Mouse (Mus musculus) heart, postnatal 0 days (tissue): ENCODE data around the gene Pam16. TPM values are rescaled to one million over a fixed set of nuclear protein-coding genes. Genes with fewer than 3 reads are reported as not detected.

Experiments
- ATAC-seq: fragments of 200-750 bp; cut with Nextera tagmentation; 2 replicates; pipeline ENCODE4 v1.8.0; 2017; ENCODE audit warnings: low read depth, moderate number of reproducible peaks, moderate library complexity; ENCODE audit not compliant: insufficient read depth
- DNase-seq: peaks from one replicate; pipeline ENCODE4 v3.0.0-alpha.2; 2016; ENCODE audit warnings: low spot score
- H3K27ac ChIP-seq: fragments of 300-500 bp; sonication (generic); 2 replicates; pipeline ENCODE4 v1.5.1; 2014; ENCODE audit warnings: low read depth, mild to moderate bottlenecking
- H3K27me3 ChIP-seq: fragments of 300-500 bp; sonication (generic); 2 replicates; pipeline ENCODE4 v1.6.1; 2014; ENCODE audit warnings: low read length, mixed read lengths; ENCODE audit not compliant: control insufficient read depth, insufficient read depth
- H3K36me3 ChIP-seq: fragments of 300-500 bp; sonication (generic); replicated peaks from 2 replicates; pipeline ENCODE4 v1.6.1; 2014; ENCODE audit warnings: low read length, mixed read lengths; ENCODE audit not compliant: control insufficient read depth, insufficient read depth
- H3K4me1 ChIP-seq: fragments of 300-500 bp; sonication (generic); 2 replicates; pipeline ENCODE4 v1.6.1; 2014; ENCODE audit warnings: antibody characterized with exemption; ENCODE audit not compliant: control insufficient read depth, insufficient read depth
- H3K4me2 ChIP-seq: fragments of 300-500 bp; sonication (generic); 2 replicates; pipeline ENCODE4 v1.6.1; 2014; ENCODE audit warnings: low read depth, mild to moderate bottlenecking, low read length, moderate library complexity
- H3K4me3 ChIP-seq: fragments of 300-500 bp; sonication (generic); 2 replicates; pipeline ENCODE4 v1.5.1; 2014; ENCODE audit warnings: low read depth, low read length
- H3K9ac ChIP-seq: fragments of 300-500 bp; sonication (generic); replicated peaks from 2 replicates; pipeline ENCODE4 v1.6.1; 2014; ENCODE audit warnings: low read depth, low read length, mixed read lengths
- H3K9me3 ChIP-seq: fragments of 300-500 bp; sonication (generic); replicated peaks from 2 replicates; pipeline ENCODE4 v1.6.1; 2016; ENCODE audit warnings: low read length; ENCODE audit not compliant: control insufficient read depth
- CTCF ChIP-seq: IDR thresholded peaks from 2 replicates; pipeline ENCODE4 v1.5.1; 2016; ENCODE audit warnings: antibody characterized with exemption, control low read depth, low read depth
- EP300 ChIP-seq: IDR thresholded peaks from 2 replicates; pipeline ENCODE4 v1.6.1; 2016; ENCODE audit warnings: antibody characterized with exemption, low read depth
- WGBS: fragments of 180-500 bp; shearing (Covaris S2); extraction: QIAGEN DNeasy Blood & Tissue Kit; methylation state at CpG from one replicate; pipeline ENCODE4 v1.1.7; 2014; 5-methylcytosine and 5-hydroxymethylcytosine counted together
- polyA plus RNA-seq: library from polyadenylated mRNA; unstranded; fragments of >200 nt; fragmentation: Nextera tagmentation; extraction: Ambion mirVana; gene quantifications from 2 replicates; pipeline ENCODE4 v1.2.1, GENCODE M21; 2015
- total RNA-seq: library from RNA; depleted of rRNA; stranded (reverse); fragments of >200 nt; gene quantifications from 2 replicates; pipeline ENCODE4 v1.2.3, GENCODE M21; 2014; ENCODE audit warnings: low replicate concordance

Gene Pam16
- total and polyA plus RNA-seq, 2 experiments from 2014 or later, result 74.9 to 172 TPM

- peaks cover 34% of the 10 kb centered on the region for H3K36me3 ChIP-seq
- WGBS, result 90% methylated on average over 2 of the region's 2 CpGs
Measured at GRCm38 (mm10) chr16:4663806-4664205, 39.0 kb upstream of the Pam16 start.

GRCm38 (mm10) chr16:4661605-4662004 is 36.8 kb upstream of the Pam16 start:
- 79% methylated on average over 2 of the region's 2 CpGs for WGBS
- Histone ChIP-seq H3K27ac (no peak overlapping the region), H3K4me2 (no peak overlapping the region), H3K4me3 (no peak overlapping the region), H3K36me3 (peaks cover 24% of the 10 kb centered on the region), H3K4me1 (peaks cover 4% of the 10 kb centered on the region), H3K9me3 (no peaks in the 10 kb centered on the region), H3K9ac (no peak overlapping the region), H3K27me3 (no peaks in the 10 kb centered on the region)
- TF ChIP-seq EP300 (no peak), CTCF (no peak)
- ATAC-seq, result no peak
- DNase-seq, result no peak

More at GRCm38 (mm10) chr16:4663806-4664205, 39.0 kb upstream of the Pam16 start:
- TF ChIP-seq EP300 (no peak), CTCF (no peak)
- Histone ChIP-seq H3K9ac (no peak overlapping the region), H3K4me3 (no peak overlapping the region), H3K4me2 (no peak overlapping the region), H3K27ac (no peak overlapping the region), H3K4me1 (no peaks in the 10 kb centered on the region; the same call in 1 of the 2 replicates), H3K9me3 (no peaks in the 10 kb centered on the region), H3K27me3 (no peaks in the 10 kb centered on the region)
- no peak for DNase-seq
- no peak for ATAC-seq

- no peak overlapping the region for H3K4me2 ChIP-seq
- WGBS, result 49% methylated on average over 2 of the region's 2 CpGs
- TF ChIP-seq CTCF (no peak), EP300 (no peak)
- no peaks in the 10 kb centered on the region for H3K27me3 ChIP-seq
- no peaks in the 10 kb centered on the region for H3K9me3 ChIP-seq
- 0 out of 2 replicates have a peak overlapping the region, but pooled peaks have one; percentile 36 for H3K27ac ChIP-seq
- ATAC-seq, result no peak
- 0 out of 2 replicates have a peak overlapping the region, but pooled peaks have one; percentile 35 for H3K9ac ChIP-seq
- no peak for DNase-seq
- H3K36me3 ChIP-seq, result peaks cover 29% of the 10 kb centered on the region
- no peak overlapping the region for H3K4me3 ChIP-seq
- peaks cover 23% of the 10 kb centered on the region for H3K4me1 ChIP-seq
Measured at GRCm38 (mm10) chr16:4659326-4659725, 34.5 kb upstream of the Pam16 start.

- DNase-seq, result no peak
- peak overlapping the region; percentile 35; the same call in 1 of the 2 replicates for H3K9ac ChIP-seq
Measured at GRCm38 (mm10) chr16:4658781-4659245, 34.0 kb upstream of the Pam16 start.

GRCm38 (mm10) chr16:4656571-4657081 is 31.8 kb upstream of the Pam16 start:
- H3K9me3 ChIP-seq, result no peaks in the 10 kb centered on the region
- no peak for ATAC-seq
- H3K4me2 ChIP-seq, result no peak overlapping the region
- H3K36me3 ChIP-seq, result peaks cover 24% of the 10 kb centered on the region
- H3K27ac ChIP-seq, result peak overlapping the region; percentile 76
- peak overlapping the region; percentile 38; the same call in 1 of the 2 replicates for H3K9ac ChIP-seq
- peaks cover 40% of the 10 kb centered on the region for H3K4me1 ChIP-seq
- no peaks in the 10 kb centered on the region for H3K27me3 ChIP-seq
- no peak for DNase-seq
- TF ChIP-seq CTCF (no peak), EP300 (no peak)
- H3K4me3 ChIP-seq, result no peak overlapping the region
- 44% methylated on average over 9 of the region's 9 CpGs for WGBS

More at GRCm38 (mm10) chr16:4658781-4659245, 34.0 kb upstream of the Pam16 start:
- no peak for TF ChIP-seq EP300
- TF ChIP-seq CTCF, result no peak
- Histone ChIP-seq H3K4me1 (peaks cover 23% of the 10 kb centered on the region), H3K27ac (0 out of 2 replicates have a peak overlapping the region, but pooled peaks have one; percentile 36), H3K27me3 (no peaks in the 10 kb centered on the region), H3K9me3 (no peaks in the 10 kb centered on the region), H3K4me2 (no peak overlapping the region), H3K36me3 (peaks cover 23% of the 10 kb centered on the region), H3K4me3 (no peak overlapping the region)
- 0 out of 2 replicates have a peak, but pooled peaks have one; percentile 5 for ATAC-seq
- WGBS, result 30% methylated on average over 11 of the region's 11 CpGs
